Mouse (Mus musculus) megakaryocyte, embryonic 14.5 days (primary cell): ENCODE results near the gene Dusp16. TPM values are rescaled to one million over a fixed set of nuclear protein-coding genes. Genes with fewer than 3 reads are reported as not detected.
"Not testable (repeated sequence)": the region's sequence is repeated elsewhere in the genome, so short reads cannot be mapped to it uniquely, and the experiment has no call there.

Source experiments
- H3K27me3 ChIP-seq: replicated peaks from 2 replicates; pipeline ENCODE3; 2012; ENCODE audit warnings: inconsistent platforms
- H3K36me3 ChIP-seq: replicated peaks from 2 replicates; pipeline ENCODE3; 2012; ENCODE audit warnings: low read length, inconsistent platforms, mixed read lengths
- H3K4me1 ChIP-seq: 2 replicates; pipeline ENCODE4 v1.6.1; 2012; ENCODE audit warnings: inconsistent platforms
- H3K4me3 ChIP-seq: replicated peaks from 2 replicates; pipeline ENCODE3; 2012; ENCODE audit warnings: moderate library complexity, mild to moderate bottlenecking, inconsistent platforms
- H3K9me3 ChIP-seq: 2 replicates; pipeline ENCODE4 v1.6.1; 2012; ENCODE audit warnings: inconsistent platforms
- FLI1 ChIP-seq: IDR thresholded peaks from 2 replicates; pipeline ENCODE4 v1.6.1; 2012; ENCODE audit warnings: low read length, inconsistent platforms, mixed read lengths
- GATA1 ChIP-seq: IDR thresholded peaks from 3 replicates; pipeline ENCODE4 v1.6.1; 2012; ENCODE audit warnings: mixed read lengths, low read length, inconsistent platforms, borderline replicate concordance
- polyA plus RNA-seq: library from polyadenylated mRNA; stranded (reverse); fragments of >175 nt; gene quantifications from 2 replicates; pipeline ENCODE4 v1.2.3, GENCODE M21; 2012; ENCODE audit warnings: low replicate concordance; ENCODE audit not compliant: insufficient read depth

The Dusp16 gene
- polyA plus RNA-seq, 1 experiment = 1.0 TPM

GRCm38 (mm10) chr6:134685515-134685914 lies 106.9 kb downstream of the Dusp16 start:
- Histone ChIP-seq H3K4me3 (no peak overlapping the region), H3K27me3 (no peaks in the 10 kb centered on the region), H3K36me3 (peaks cover 22% of the 10 kb centered on the region), H3K9me3 (no peaks in the 10 kb centered on the region), H3K4me1 (peaks cover 11% of the 10 kb centered on the region)
- TF ChIP-seq GATA1 (no peak), FLI1 (no peak)

GRCm38 (mm10) chr6:134685040-134685439 lies 107.4 kb downstream of the Dusp16 start:
- peaks cover 22% of the 10 kb centered on the region for H3K36me3 ChIP-seq
- H3K9me3 ChIP-seq = no peaks in the 10 kb centered on the region
- H3K4me3 ChIP-seq = no peak overlapping the region
- TF ChIP-seq GATA1 (no peak), FLI1 (no peak)
- H3K4me1 ChIP-seq = peaks cover 14% of the 10 kb centered on the region
- H3K27me3 ChIP-seq = no peaks in the 10 kb centered on the region

- no peak for TF ChIP-seq FLI1
- Histone ChIP-seq H3K4me1 (peaks cover 14% of the 10 kb centered on the region), H3K4me3 (no peak overlapping the region), H3K36me3 (peaks cover 22% of the 10 kb centered on the region), H3K27me3 (no peaks in the 10 kb centered on the region), H3K9me3 (no peaks in the 10 kb centered on the region)
Observed at GRCm38 (mm10) chr6:134684354-134684915, 108.0 kb downstream of the Dusp16 start.

- not testable (repeated sequence) for H3K9me3 ChIP-seq, H3K27me3 ChIP-seq, H3K4me3 ChIP-seq, H3K4me1 ChIP-seq, H3K36me3 ChIP-seq
Observed at GRCm38 (mm10) chr6:134679330-134679729, 113.1 kb downstream of the Dusp16 start.

GRCm38 (mm10) chr6:134678037-134678436 lies 114.4 kb downstream of the Dusp16 start:
- Histone ChIP-seq H3K27me3 (no peaks in the 10 kb centered on the region), H3K9me3 (no peaks in the 10 kb centered on the region), H3K36me3 (no peaks in the 10 kb centered on the region), H3K4me3 (no peak overlapping the region), H3K4me1 (peaks cover 11% of the 10 kb centered on the region)
- no peak for TF ChIP-seq GATA1
- TF ChIP-seq FLI1 = no peak

GRCm38 (mm10) chr6:134677504-134677903 lies 114.9 kb downstream of the Dusp16 start:
- Histone ChIP-seq H3K9me3 (no peaks in the 10 kb centered on the region), H3K4me1 (peaks cover 12% of the 10 kb centered on the region), H3K36me3 (no peaks in the 10 kb centered on the region), H3K27me3 (no peaks in the 10 kb centered on the region), H3K4me3 (no peak overlapping the region)
- no peak for TF ChIP-seq FLI1
- TF ChIP-seq GATA1 = no peak

- peak overlapping the region; percentile 68 for H3K4me3 ChIP-seq
Observed at GRCm38 (mm10) chr6:134673712-134674111, 118.7 kb downstream of the Dusp16 start.

GRCm38 (mm10) chr6:134670881-134671411 lies 121.5 kb downstream of the Dusp16 start:
- Histone ChIP-seq H3K27me3 (no peaks in the 10 kb centered on the region), H3K9me3 (no peaks in the 10 kb centered on the region), H3K4me1 (peaks cover 23% of the 10 kb centered on the region), H3K4me3 (no peak overlapping the region), H3K36me3 (no peaks in the 10 kb centered on the region)
- no peak for TF ChIP-seq FLI1
- TF ChIP-seq GATA1 = no peak

More at GRCm38 (mm10) chr6:134673712-134674111, 118.7 kb downstream of the Dusp16 start:
- H3K36me3 ChIP-seq, H3K9me3 ChIP-seq, H3K27me3 ChIP-seq: not testable (repeated sequence)
- peaks cover 23% of the 10 kb centered on the region for H3K4me1 ChIP-seq

GRCm38 (mm10) chr6:134669179-134669865 lies 123.1 kb downstream of the Dusp16 start:
- Histone ChIP-seq H3K36me3 (no peaks in the 10 kb centered on the region), H3K4me3 (no peak overlapping the region), H3K9me3 (no peaks in the 10 kb centered on the region), H3K4me1 (peaks cover 23% of the 10 kb centered on the region), H3K27me3 (no peaks in the 10 kb centered on the region)
- no peak for TF ChIP-seq FLI1
- no peak for TF ChIP-seq GATA1

GRCm38 (mm10) chr6:134668519-134668918 lies 123.9 kb downstream of the Dusp16 start:
- TF ChIP-seq GATA1 (no peak), FLI1 (no peak)
- Histone ChIP-seq H3K4me1 (peaks cover 17% of the 10 kb centered on the region), H3K4me3 (no peak overlapping the region)

More at GRCm38 (mm10) chr6:134668519-134668918, 123.9 kb downstream of the Dusp16 start:
- no peaks in the 10 kb centered on the region for H3K27me3 ChIP-seq
- no peaks in the 10 kb centered on the region for H3K9me3 ChIP-seq
- no peaks in the 10 kb centered on the region for H3K36me3 ChIP-seq
